Mouse (Mus musculus): Measurements from ENCODE around the gene Angptl4.

DNA sequence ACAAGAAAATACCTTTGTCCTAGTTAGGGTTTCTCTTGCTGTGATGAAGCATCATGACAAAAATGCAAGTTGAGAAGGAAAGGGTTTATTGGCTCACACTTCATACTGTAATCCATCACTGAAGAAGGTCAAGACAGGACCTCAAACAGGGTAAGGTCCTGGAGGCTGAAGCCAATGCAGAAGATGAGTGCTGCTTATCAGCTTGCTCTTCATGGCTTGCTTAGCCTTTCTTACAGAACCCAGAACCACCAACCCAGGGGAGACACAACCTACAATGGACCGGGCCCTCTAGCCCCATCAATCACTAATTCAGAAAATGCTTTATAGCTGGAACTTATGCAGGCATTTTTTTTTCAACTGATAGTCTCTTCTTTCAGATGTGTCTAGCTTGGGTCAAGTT lies 39.2 kb downstream of the Angptl4 start:
- no peak for TF ChIP-seq CTCF (conservative IDR thresholded peaks at IDR 0.05; ENCODE audit: low read length)
- TF ChIP-seq NANOG (IDR thresholded peaks at IDR 0.05; ENCODE audit: borderline replicate concordance, low read length): no peak

Measured in E14TG2a.4 (cell line).